Mouse (Mus musculus) monocyte, adult 2 months (primary cell): ENCODE data around the gene Rasal1.

Source experiments
- DNase-seq, 2 experiments: peaks; one replicate each; pipeline ENCODE4 v3.0.0; 2022; ENCODE audit warnings: low spot score in 2 of 2, low read depth in 1 of 2

The Rasal1 gene

GRCm38 (mm10) chr5:120718600-120719378, 70.2 kb downstream of the Rasal1 start:
- no peak for DNase-seq

GRCm38 (mm10) chr5:120721005-120721404, 72.4 kb downstream of the Rasal1 start:
- DNase-seq, result no peak

GRCm38 (mm10) chr5:120725811-120726455, 77.3 kb downstream of the Rasal1 start:
- no peak for DNase-seq
